Mouse (Mus musculus) kidney, postnatal 4 days (tissue): ENCODE results near the gene Svbp.

Experiments
- DNase-seq, 2 experiments: peaks; one replicate each; pipeline ENCODE4 v3.0.0; 2021; ENCODE audit warnings: mixed read lengths in 2 of 2

Gene Svbp

DNA sequence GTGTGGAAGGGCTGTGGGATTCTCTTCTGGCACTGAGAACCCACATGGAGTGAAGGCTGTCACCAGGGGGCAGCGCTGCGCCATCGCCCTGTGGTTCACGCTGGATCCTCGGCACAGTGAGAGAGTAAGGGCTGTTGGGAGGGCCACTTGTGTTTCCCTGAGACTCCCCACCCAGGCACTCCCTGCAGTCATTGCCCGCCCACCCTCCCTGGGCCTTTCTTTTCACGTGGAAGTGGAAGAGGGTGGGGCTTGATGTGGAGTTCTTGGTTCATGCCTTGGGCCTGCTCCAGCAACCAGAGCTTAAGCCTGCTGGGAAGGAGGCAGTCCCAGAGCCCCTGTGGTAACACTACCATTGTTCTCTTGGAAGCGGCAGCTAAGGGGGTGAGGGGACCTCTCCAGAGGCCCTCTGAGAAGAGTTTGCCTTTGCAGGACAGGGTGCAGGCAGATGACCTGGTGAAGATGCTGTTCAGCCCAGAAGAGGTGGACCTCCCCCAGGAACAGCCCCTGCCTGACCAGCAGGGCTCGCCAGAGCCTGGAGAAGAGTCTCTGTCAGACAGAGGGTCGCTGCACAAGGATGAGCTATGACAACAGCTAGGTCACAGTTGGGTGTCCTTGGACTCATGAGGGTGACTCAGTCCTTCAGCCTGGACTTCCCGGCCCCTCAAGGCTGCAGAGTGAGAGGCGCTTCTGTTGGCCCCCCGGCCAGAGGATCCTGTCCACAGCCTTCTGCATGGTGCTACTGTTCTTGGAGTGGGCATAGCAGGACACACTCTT is 52.5 kb downstream of the Svbp start:
- DNase-seq, result peak; percentile 90 to 91

DNA sequence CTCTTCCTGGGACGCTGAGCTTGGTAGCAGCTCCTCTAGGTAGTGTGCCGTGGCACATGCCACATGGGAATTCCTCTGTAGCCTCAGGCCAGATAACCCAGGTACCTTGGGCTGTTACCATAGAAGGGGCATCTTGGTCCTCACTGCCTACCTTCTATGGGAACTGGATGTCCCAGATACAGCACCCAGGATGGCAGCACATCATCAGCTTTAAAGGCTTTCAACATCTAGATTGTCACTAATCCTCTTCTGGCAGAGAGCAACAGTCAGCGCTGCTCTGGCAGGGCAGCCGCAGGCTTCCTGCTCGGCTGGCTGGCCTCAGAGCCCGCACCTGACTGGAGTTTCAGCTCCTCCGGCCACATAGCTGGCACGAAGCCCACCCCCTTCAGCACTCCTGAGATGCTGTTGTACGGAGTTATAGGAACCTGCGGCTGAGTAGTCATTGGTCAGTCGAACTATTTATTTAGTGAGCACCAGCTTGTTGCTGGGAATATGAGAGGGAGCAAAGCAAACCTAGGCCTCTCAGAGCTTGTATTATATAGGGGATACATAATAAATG is 53.4 kb downstream of the Svbp start:
- peak; percentile 52 to 65 for DNase-seq
